Mouse (Mus musculus) c-Kit-positive CD71-positive TER-119-negative erythroid progenitor cells, embryonic 14.5 days (primary cell): Measurements from ENCODE around the gene Pold3.
"Not testable (repeated sequence)": the region's sequence is repeated elsewhere in the genome, so short reads cannot be mapped to it uniquely, and the experiment has no call there.

ENCODE experiments used
- DNase-seq: peaks from one replicate; pipeline ENCODE4 v3.0.0-alpha.2; 2013; ENCODE audit warnings: low read depth

The Pold3 gene

DNA sequence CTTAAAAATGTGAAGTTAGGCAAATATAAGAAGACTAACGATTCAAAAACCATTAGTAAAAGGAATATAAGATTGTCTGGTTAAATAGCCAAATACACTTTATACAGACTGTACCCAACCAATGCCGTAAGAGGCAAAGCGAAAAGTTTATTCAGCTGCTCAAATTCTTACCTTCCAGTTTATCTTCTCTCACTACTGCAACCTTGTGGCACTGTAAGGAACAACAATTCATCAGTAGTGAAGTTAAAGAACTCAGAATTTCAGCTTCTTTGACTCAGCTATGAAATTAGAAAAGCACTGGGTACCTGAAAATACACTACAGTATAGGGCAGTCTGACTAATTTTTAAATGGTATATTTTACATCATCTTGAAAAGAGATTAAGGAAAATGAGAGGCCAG, 13.0 kb downstream of the Pold3 start:
- peak; percentile 34 for DNase-seq

DNA sequence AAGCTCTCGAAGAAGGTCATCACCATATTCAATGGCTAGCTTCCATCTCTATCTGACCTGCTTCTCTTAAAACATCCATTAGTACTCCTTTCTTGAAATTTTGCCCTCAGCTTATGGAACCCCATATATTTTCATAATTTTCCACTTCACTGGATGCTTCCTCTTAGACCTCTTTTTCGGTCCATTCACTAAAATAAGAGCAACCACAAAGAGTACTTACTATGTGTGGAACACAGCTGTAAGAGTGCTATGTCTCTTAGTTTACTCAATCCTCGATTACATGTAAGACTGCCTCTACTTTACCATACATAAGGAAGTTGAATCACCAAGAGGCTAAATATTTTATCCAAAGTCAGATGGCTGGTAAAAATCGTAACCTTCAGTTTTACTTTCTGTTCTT, 16.7 kb downstream of the Pold3 start:
- no peak for DNase-seq

- peak; percentile 39 for DNase-seq
Measured at GRCm38 (mm10) chr7:100100031-100100595, 21.3 kb downstream of the Pold3 start.

DNA sequence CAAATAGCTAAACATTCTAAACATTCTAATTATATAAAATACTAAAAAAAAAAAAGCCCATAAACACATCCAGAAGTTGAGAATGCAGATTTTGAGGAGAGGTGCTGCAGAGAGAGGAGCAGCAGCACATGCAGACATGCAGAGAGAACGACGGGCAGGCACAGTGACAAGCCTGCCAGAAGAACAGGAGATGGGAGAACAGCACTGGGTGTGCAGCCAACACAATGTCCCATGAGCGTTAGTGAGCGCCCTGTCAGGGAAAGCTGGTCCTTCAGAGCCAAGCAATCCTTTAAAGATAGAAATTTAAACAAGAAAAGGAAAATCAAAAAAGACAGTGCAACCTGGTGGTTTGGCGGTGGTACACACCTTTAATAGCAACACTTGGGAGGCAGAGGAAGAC, 34.5 kb downstream of the Pold3 start:
- DNase-seq: no peak

- DNase-seq: no peak
Measured at GRCm38 (mm10) chr7:100086159-100086755, 35.1 kb downstream of the Pold3 start.

DNA sequence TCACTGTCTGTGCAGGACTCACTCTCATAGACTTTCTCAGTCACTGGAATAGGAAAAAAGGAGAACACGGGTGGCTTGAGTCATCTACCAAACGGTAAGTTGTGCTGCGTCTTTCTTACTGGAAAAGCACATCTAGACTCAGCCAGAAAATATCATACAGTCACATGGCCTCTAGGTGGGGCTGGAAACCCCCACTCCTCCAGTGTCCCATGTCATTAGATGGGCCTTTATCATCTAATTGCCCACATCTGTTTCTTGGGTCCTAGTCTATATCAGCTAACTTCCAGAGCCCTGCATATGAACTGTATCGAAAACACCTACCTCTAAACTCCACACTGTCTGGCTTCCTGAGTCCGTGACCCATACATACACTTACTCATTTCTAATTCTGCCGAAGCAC, 37.6 kb downstream of the Pold3 start:
- no peak for DNase-seq

DNA sequence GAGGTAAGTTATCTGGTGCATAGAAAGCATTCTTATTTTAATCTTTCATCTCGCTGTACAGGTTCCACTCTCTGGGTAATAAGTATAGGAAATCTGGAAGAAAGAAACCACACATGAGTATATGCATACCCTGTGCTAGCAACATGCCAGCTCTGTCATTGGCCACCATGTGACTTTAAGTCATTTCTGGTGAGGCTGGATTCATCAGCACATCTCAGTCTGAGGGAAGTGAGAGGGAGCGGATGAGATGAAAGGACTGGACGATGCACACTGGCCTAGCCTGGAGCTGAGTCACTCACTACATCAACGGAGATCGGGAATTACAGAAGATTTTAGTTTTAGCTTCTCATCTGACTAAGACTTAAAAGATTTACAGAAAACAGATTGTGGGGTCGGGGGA, 38.5 kb downstream of the Pold3 start:
- no peak for DNase-seq

- DNase-seq: no peak
Measured at GRCm38 (mm10) chr7:100080087-100080781, 41.1 kb downstream of the Pold3 start.

DNA sequence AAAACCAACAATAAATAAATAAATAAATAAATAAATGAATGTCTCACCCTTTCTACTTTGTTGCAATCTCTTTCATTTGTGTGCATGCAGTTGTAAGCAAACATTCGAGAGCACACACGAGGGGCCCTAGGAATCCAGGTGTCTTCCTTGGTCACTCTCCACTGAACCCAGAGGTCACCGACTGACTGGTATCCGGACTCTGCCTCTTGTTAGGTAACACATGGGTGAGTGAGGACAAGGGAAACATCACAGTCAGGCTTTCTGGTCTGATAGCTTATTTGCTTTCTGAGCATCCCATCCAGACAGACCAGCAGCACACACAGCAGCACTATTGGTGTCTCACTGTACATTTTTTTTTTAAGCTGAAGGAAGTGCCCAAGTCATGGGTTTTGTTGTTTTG, 44.3 kb downstream of the Pold3 start:
- no peak for DNase-seq

- no peak for DNase-seq
Measured at GRCm38 (mm10) chr7:100076296-100076695, 45.1 kb downstream of the Pold3 start.

DNA sequence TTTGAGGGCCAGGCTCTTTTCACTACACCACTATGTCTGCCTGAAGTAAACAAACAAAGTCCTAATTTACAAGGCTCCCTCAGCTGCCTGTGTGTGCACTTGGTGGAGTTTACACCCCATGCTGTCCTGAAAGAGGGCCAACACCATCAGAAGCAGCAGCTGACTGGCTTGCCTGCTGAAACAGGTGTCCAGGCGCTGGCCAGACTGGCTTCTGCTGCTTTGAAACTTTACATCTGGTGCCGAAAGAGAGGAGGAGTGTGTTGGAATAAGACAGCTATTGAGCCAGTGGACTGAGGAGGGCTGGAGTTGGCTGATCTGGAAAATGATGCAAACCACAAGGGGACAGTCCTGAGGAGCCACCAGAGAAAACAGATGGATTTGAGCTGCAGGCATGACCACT, 47.4 kb downstream of the Pold3 start:
- DNase-seq: no peak

- DNase-seq: not testable (repeated sequence)
Measured at GRCm38 (mm10) chr7:100052991-100053390, 68.4 kb downstream of the Pold3 start.

DNA sequence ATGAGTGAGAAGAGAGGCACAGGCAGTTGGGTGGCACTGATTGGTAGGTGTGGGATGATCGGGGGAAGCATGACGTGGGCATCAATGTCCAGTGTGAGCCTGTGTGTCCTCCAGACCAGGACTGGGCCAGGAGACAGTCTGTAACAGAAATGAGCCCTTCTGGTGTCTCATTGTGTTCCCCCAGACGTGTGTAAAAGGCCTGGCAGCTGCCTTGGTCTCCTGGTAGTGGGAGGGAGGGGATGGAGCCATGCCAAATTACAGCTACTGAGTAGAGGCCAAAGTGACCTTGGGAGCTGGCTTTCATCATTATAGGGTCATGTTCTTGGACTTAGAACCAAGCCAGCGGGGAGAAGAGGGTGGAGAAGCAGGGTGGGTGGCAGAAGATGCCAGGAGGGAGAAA, 69.5 kb downstream of the Pold3 start:
- no peak for DNase-seq

DNA sequence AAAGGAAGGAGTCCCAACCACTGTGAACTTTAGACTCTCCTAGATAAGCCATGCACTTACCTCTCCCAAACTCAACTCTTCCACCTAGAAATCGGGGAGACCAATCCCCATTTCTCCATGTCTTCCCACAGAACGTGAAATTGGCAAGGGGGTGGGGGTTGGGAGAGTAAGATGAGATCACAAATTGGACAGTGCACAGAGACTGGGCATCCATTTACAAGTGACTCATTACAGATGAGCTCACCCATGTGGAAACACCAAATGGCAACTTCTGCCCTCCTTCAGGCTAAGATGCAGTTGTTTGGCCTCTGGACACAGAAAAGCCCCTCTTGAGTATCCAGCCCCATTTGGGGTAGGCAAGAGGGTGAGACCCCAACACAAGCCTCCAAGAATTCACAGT, 74.9 kb downstream of the Pold3 start:
- no peak for DNase-seq

- DNase-seq: no peak
Measured at GRCm38 (mm10) chr7:100043605-100044031, 77.7 kb downstream of the Pold3 start.

DNA sequence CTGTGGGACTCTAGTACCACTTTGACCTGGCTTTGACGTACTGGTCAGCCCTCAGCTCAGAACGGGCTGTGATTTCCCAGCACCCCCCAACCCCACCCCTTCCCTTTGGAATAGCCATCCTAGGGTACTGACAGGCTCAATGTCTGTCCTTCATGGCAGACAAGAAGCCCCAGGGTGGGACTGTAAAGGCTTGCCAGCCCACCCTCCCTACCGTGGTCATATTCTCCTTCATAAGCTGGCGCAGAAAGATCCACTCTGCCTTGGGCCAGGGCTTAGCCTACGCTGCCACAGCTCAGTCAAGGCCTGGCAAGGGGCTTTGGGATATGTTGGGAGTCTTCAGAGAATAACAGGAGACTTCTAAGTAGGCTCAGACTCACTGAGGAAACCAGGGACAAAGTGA, 78.3 kb downstream of the Pold3 start:
- DNase-seq: no peak

DNA sequence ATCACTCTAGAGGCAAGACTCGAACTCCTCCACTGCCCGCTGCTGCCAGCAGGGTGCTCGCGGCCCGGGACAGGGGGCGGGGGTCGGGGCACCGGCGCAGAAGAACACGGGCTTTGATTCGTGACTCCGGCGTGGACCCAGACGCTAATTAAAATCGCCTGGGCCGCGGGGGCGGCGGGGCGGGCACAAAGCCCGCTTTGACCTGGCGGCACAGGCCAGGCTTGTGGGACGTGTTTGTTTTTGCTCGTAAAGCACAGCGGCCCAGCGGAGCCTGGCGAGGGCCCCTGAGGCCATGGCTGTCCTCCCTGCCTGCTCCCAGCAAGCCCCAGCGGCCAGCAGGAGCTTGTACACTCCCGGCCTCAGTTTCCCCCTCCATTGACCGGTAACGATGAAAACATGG, 79.2 kb downstream of the Pold3 start:
- DNase-seq: no peak

GRCm38 (mm10) chr7:100036495-100036894, 84.9 kb downstream of the Pold3 start:
- no peak for DNase-seq

- no peak for DNase-seq
Measured at GRCm38 (mm10) chr7:100036050-100036449, 85.3 kb downstream of the Pold3 start.

DNA sequence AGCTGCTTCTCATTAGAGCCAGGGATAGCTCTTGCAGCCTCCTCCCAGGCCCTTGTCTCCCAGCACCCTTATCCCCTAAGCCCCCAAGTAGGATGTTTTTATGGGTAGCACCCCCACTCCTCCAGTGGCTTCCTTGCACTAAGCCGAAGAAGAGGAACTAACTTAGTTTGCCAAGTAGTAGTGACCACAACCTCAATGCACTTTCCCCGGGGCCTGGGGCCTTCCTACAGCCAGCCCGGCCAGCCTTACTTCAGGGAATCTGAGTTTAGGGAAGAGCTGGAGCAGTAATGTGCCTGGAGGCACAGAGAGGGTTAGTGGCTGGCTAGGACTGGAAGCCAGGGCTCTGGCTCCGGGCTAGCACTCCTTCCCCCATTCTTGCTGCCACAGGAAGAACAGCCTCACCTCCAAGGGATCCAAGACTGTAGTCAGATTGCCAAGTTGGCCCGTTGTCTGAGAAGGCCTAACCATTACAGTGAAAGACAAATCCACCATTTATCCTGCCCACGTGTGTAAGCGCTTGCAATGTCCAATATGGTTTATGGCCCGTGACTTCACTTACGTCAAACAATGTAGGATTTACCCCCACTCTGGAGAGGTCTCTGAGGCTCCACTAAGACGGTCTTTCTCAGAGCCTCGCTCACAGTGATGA, 86.4 kb downstream of the Pold3 start:
- DNase-seq: no peak

- DNase-seq: no peak
Measured at GRCm38 (mm10) chr7:100033672-100034071, 87.7 kb downstream of the Pold3 start.
